Mouse (Mus musculus) cerebellum, adult 9-11 months (tissue): ENCODE measurements at regions not wholly inside any gene's neighbourhood (a gene's known extent, or its start where the extent isn't known, plus 50 kb on each side); places are given as distances from the start of the nearest gene placed in this dataset.

Source experiments
- DNase-seq: peaks from one replicate; pipeline ENCODE4 v3.0.0; 2022

- no peak for DNase-seq
Measured at GRCm38 (mm10) chr14:107214391-107214790, 1108.4 kb downstream of the Trim52 start.

- no peak for DNase-seq
Measured at GRCm38 (mm10) chr14:107264182-107264581, 1158.2 kb downstream of the Trim52 start.

- DNase-seq, result peak; percentile 36
Measured at GRCm38 (mm10) chr14:107280346-107280745, 1174.3 kb downstream of the Trim52 start.

- DNase-seq, result no peak
Measured at GRCm38 (mm10) chr14:107329302-107329701, 1223.3 kb downstream of the Trim52 start.

DNA sequence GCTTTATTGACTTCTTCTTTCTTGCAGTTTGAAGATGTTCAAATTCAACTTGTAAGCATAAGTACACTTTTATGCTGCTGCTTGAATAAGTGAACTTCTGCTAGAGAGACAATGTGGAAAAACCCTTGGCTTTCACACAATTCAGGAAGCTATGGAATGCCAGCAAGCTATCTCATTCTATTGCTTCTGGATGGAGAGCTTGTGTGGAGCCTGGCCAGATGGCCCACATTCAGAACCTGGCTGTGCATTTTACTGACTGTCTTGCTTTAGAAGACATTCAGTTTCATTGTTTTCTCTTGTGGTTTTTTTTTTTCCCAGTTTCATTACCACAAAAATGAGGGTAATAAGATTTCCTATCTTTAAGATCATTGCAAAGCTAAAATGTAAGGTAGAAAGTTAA lies 1234.2 kb downstream of the Trim52 start:
- DNase-seq, result peak; percentile 60

GRCm38 (mm10) chr14:107362788-107363187 lies 1256.8 kb downstream of the Trim52 start:
- DNase-seq, result no peak
